Mouse (Mus musculus) fibroblast of lung, adult 2 months (primary cell): ENCODE measurements at regions not wholly inside any gene's neighbourhood (a gene's known extent, or its start where the extent isn't known, plus 50 kb on each side); places are given as distances from the start of the nearest gene placed in this dataset.

Experiments used
- DNase-seq: peaks from one replicate; pipeline ENCODE4 v3.0.0-alpha.2; 2011; ENCODE audit warnings: low read depth

GRCm38 (mm10) chr10:70336741-70337140 is 91.8 kb downstream of the Slc16a9 start:
- no peak for DNase-seq

GRCm38 (mm10) chr10:70359421-70359820 is 80.9 kb upstream of the Fam13c start:
- DNase-seq, result no peak

- DNase-seq, result no peak
Observed at GRCm38 (mm10) chr10:70359834-70360233, 80.4 kb upstream of the Fam13c start.

GRCm38 (mm10) chr10:70363054-70363453 is 77.2 kb upstream of the Fam13c start:
- no peak for DNase-seq

- no peak for DNase-seq
Observed at GRCm38 (mm10) chr10:70364218-70364975, 75.9 kb upstream of the Fam13c start.

- no peak for DNase-seq
Observed at GRCm38 (mm10) chr10:70364976-70365345, 75.3 kb upstream of the Fam13c start.

- no peak for DNase-seq
Observed at GRCm38 (mm10) chr10:70365504-70365903, 74.8 kb upstream of the Fam13c start.

- DNase-seq, result no peak
Observed at GRCm38 (mm10) chr10:70367866-70368265, 72.4 kb upstream of the Fam13c start.

- DNase-seq, result peak; percentile 46
Observed at GRCm38 (mm10) chr10:70368685-70369084, 71.6 kb upstream of the Fam13c start.

GRCm38 (mm10) chr10:70372411-70373136 is 67.7 kb upstream of the Fam13c start:
- DNase-seq, result no peak

GRCm38 (mm10) chr10:70373207-70373606 is 67.1 kb upstream of the Fam13c start:
- no peak for DNase-seq

GRCm38 (mm10) chr10:70373836-70374235 is 66.4 kb upstream of the Fam13c start:
- DNase-seq, result no peak

- no peak for DNase-seq
Observed at GRCm38 (mm10) chr10:70374726-70375125, 65.6 kb upstream of the Fam13c start.

- no peak for DNase-seq
Observed at GRCm38 (mm10) chr10:70380041-70380651, 60.1 kb upstream of the Fam13c start.

GRCm38 (mm10) chr10:70384689-70385088 is 55.6 kb upstream of the Fam13c start:
- no peak for DNase-seq

GRCm38 (mm10) chr10:70387729-70388128 is 52.6 kb upstream of the Fam13c start:
- no peak for DNase-seq
